Mouse (Mus musculus) urinary bladder, postnatal 36 days (tissue): ENCODE measurements around the gene Ankrd13d.

Experiments
- DNase-seq, 2 experiments: peaks; one replicate each; pipeline ENCODE4 v3.0.0; 2022; ENCODE audit warnings: low spot score in 2 of 2, mixed read lengths in 1 of 2

Gene Ankrd13d

GRCm38 (mm10) chr19:4282898-4283553 lies at the start of gene Ankrd13d:
TSS of gene Ankrd13d (minus strand) at chr19:4283137.
- peak; percentile 83 to 84 for DNase-seq

GRCm38 (mm10) chr19:4332653-4333052 lies 49.7 kb upstream of the Ankrd13d start:
- peak in 1 of 2 experiments; percentile 31 for DNase-seq

GRCm38 (mm10) chr19:4331273-4331672 lies 48.3 kb upstream of the Ankrd13d start:
- no peak for DNase-seq

- DNase-seq: no peak
These were observed 47.7 kb upstream of the Ankrd13d start for GRCm38 (mm10) chr19:4330603-4331002.

GRCm38 (mm10) chr19:4328737-4329304 lies 45.9 kb upstream of the Ankrd13d start:
- no peak for DNase-seq

GRCm38 (mm10) chr19:4326881-4327280 lies 43.9 kb upstream of the Ankrd13d start:
- no peak for DNase-seq

GRCm38 (mm10) chr19:4326106-4326505 lies 43.2 kb upstream of the Ankrd13d start:
- DNase-seq: no peak

GRCm38 (mm10) chr19:4322134-4322533 lies 39.2 kb upstream of the Ankrd13d start:
- no peak for DNase-seq

GRCm38 (mm10) chr19:4321622-4322021 lies 38.7 kb upstream of the Ankrd13d start:
- no peak for DNase-seq

GRCm38 (mm10) chr19:4319272-4319671 lies 36.3 kb upstream of the Ankrd13d start:
- no peak for DNase-seq

- DNase-seq: no peak
These were observed 34.2 kb upstream of the Ankrd13d start for GRCm38 (mm10) chr19:4317181-4317580.

GRCm38 (mm10) chr19:4315223-4315944 lies 32.4 kb upstream of the Ankrd13d start:
- DNase-seq: no peak

- DNase-seq: peak in 1 of 2 experiments; percentile 60
These were observed 26.8 kb upstream of the Ankrd13d start for GRCm38 (mm10) chr19:4309776-4310185.

GRCm38 (mm10) chr19:4309302-4309701 lies 26.4 kb upstream of the Ankrd13d start:
- no peak for DNase-seq

- peak; percentile 69 to 80 for DNase-seq
These were observed 23.2 kb upstream of the Ankrd13d start, which contains the start of gene Grk2 for GRCm38 (mm10) chr19:4306190-4306577. TSS of gene Grk2 (minus strand) at chr19:4306222.

- DNase-seq: peak in 1 of 2 experiments; percentile 46
These were observed 22.7 kb upstream of the Ankrd13d start for GRCm38 (mm10) chr19:4305491-4306189.

- no peak for DNase-seq
These were observed 22.0 kb upstream of the Ankrd13d start for GRCm38 (mm10) chr19:4304871-4305321.

GRCm38 (mm10) chr19:4304251-4304821 lies 21.4 kb upstream of the Ankrd13d start:
- DNase-seq: no peak

GRCm38 (mm10) chr19:4303640-4303995 lies 20.7 kb upstream of the Ankrd13d start:
- DNase-seq: no peak

GRCm38 (mm10) chr19:4302936-4303639 lies 20.2 kb upstream of the Ankrd13d start:
- DNase-seq: no peak
